Mouse (Mus musculus): ENCODE measurements at regions not wholly inside any gene's neighbourhood (a gene's known extent, or its start where the extent isn't known, plus 50 kb on each side); places are given as distances from the start of the nearest gene placed in this dataset.

GRCm38 (mm10) chr8:109416327-109417100 is 77.3 kb upstream of the Pmfbp1 start:
- DNase-seq = no peak

DNA sequence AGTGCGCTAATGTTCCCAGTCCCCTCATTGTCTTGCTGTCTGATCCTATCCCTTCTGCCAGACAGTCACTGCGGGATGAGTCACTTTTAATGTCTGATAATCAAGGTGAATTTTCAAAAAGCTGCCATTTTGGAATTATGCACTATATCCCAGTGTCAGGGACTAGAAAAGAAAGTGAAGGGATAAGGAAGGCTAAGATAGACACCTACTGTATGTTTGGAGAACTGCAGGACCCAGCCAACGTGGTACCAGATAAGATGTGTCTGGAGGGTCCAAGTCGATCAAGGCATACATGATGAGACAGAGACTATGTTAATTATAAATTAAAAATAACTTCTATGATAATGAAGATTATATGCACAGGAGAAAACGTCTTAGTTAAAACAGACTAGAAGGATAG is 76.6 kb upstream of the Pmfbp1 start:
- no peak for DNase-seq

DNA sequence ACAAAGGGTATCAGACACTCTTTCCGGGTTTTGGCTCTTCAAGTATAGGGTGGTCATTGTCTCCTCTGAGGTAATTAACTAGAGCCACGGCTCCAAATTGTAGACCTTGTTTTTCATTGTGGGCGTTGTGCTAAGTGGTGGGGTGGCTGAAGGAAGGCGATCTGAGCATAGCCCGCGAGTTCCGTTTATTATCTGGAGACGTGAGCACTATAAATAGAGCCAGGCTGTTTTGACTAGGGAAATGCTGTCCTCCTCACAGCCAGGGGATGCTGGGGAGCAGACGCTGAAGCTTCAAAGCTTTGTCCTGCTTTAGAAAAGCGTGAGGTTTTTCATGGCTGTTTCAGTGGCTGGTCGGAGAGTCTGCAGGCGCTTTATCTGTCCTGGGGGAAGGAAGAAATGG is 75.9 kb upstream of the Pmfbp1 start:
- DNase-seq = no peak

GRCm38 (mm10) chr8:109419029-109419596 is 74.7 kb upstream of the Pmfbp1 start:
- no peak for DNase-seq

- no peak for DNase-seq
Observed at GRCm38 (mm10) chr8:109424004-109424403, 69.8 kb upstream of the Pmfbp1 start.

- DNase-seq = no peak
Observed at GRCm38 (mm10) chr8:109428551-109428950, 65.3 kb upstream of the Pmfbp1 start.

DNA sequence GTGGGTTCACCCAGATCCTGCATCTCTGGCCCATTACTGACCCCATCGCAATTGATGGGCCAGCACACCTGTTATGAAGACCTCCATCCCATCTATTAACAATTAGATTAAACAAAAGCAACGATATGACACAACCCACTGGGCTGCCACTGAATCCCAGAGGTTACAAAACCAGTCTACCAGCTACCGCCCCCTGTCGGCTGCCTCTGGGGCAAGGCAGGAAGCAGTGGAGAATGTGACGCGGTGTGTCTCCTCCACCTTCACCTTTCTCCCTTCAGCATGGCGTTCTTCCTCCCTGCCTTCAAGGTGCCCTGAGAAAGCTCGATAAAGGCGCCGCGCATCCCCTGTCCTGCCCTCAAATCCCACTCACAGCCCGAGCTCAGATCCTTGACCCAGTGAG is 59.3 kb upstream of the Pmfbp1 start:
- no peak for DNase-seq

DNA sequence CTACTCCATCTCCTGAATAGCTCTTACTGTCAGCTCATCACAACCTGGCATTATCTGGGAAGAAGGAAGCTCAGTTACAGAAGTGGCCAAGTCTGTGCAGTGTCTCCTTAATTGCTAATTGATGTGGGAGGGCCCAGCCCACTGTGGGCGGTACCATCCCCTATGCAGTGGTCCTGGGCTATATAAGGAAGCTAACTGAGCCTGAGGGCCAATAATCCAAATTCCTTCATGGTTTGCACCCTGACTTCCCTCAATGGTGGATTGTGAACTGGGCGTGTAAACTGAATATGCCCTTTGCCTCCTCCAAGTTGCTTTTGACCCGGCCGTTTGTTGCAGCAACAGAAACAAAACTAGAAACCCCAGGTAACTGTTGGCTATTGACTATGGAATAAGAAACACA is 57.8 kb upstream of the Pmfbp1 start:
- DNase-seq = no peak

DNA sequence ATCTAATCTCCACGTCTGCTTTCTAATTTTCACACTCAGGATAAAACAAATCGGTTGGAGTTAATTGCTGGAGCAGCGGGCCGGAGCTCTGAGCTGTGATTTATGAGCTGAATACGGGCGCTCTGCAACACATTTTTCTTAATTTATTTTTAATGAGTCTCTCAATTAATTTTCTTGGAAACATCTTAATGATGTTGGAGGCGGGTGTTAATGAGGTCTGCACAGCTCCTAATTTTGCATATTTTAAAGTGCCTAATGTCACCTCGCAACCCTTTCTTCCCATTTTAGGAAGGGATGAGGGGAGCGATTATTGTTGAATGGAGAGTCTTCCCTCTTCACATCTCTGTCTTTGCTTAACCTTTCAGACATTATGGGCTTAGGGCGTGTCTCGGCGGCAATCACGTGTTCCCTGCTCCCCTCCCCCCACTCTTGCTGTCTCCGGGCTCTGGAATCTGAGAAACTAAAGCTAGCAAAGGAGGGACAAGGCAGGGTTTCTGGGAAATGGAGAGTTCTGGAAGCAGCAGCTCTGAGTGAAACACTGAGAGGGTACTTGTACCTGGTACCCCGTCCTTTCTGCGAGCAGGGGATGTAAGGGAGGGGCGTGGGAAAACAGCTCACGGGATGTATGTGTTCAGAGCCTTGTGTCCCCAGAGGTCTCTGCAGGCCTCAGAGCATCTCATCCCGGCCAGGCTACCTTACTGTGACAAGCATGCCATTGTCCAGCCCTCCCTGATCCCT is 56.8 kb upstream of the Pmfbp1 start:
- DNase-seq = no peak

- DNase-seq = no peak
Observed at GRCm38 (mm10) chr8:109438531-109438930, 55.3 kb upstream of the Pmfbp1 start.
